ENCODE assay signal across 8 mouse cellular contexts in genomic region chr13:73330844-73331501, GRCm38 (mm10). TPM values are rescaled to one million over a fixed set of nuclear protein-coding genes. Genes with fewer than 3 reads are reported as not detected.
DNase-seq lines count a peak whose midpoint lies in the region; ATAC-seq lines count a peak whose summit lies in the region.

No protein-coding gene starts in this region.

- H3K27ac ChIP-seq in forebrain, embryonic 10.5 days, result peak overlapping the region; percentile 94
- H3K27ac ChIP-seq in heart, embryonic 15.5 days, result peak overlapping the region; percentile 86
- H3K27ac ChIP-seq in liver, embryonic 15.5 days (replicated peaks), result peak overlapping the region; percentile 73
- H3K27ac ChIP-seq in neural tube, embryonic 12.5 days, result no peak overlapping the region

- peak; percentile 81 for DNase-seq in c-Kit-negative CD71-positive TER-119-positive erythroid progenitor cells, embryonic 14.5 days (ENCODE audit: low read depth, low spot score)
- DNase-seq in forebrain, embryonic 10.5 days (ENCODE audit: extremely low spot score, low spot score), result peak; percentile 80
- peak; percentile 91 to 94 for DNase-seq in kidney, postnatal 36 days
- DNase-seq in telencephalon, adult 2 months (ENCODE audit: low read depth, low spot score), result peak; percentile 89

- peaks cover 42% of the 10 kb centered on the region for H3K4me1 ChIP-seq in forebrain, embryonic 10.5 days
- peaks cover 52% of the 10 kb centered on the region for H3K4me1 ChIP-seq in heart, embryonic 15.5 days (replicated peaks)
- peaks cover 52% of the 10 kb centered on the region for H3K4me1 ChIP-seq in liver, embryonic 15.5 days (replicated peaks)
- peaks cover 12% of the 10 kb centered on the region for H3K4me1 ChIP-seq in neural tube, embryonic 12.5 days

- peaks cover 11% of the 10 kb centered on the region for H3K36me3 ChIP-seq in forebrain, embryonic 10.5 days (replicated peaks)
- no peaks in the 10 kb centered on the region; the same call in 1 of the 2 replicates for H3K36me3 ChIP-seq in heart, embryonic 15.5 days
- peaks cover 8% of the 10 kb centered on the region for H3K36me3 ChIP-seq in liver, embryonic 15.5 days (replicated peaks)
- 0 out of 2 replicates have a peak, but pooled peaks cover 5% of the 10 kb centered on the region for H3K36me3 ChIP-seq in neural tube, embryonic 12.5 days

- H3K4me3 ChIP-seq in forebrain, embryonic 10.5 days, result peak overlapping the region; percentile 91
- peak overlapping the region; percentile 79 for H3K4me3 ChIP-seq in heart, embryonic 15.5 days
- H3K4me3 ChIP-seq in liver, embryonic 15.5 days (replicated peaks), result peak overlapping the region; percentile 93
- peak overlapping the region; percentile 78 for H3K4me3 ChIP-seq in neural tube, embryonic 12.5 days

- H3K9me3 ChIP-seq in forebrain, embryonic 10.5 days, result no peaks in the 10 kb centered on the region; the same call in 1 of the 2 replicates
- no peaks in the 10 kb centered on the region for H3K9me3 ChIP-seq in heart, embryonic 15.5 days (replicated peaks)
- no peaks in the 10 kb centered on the region for H3K9me3 ChIP-seq in liver, embryonic 15.5 days (replicated peaks)
- H3K9me3 ChIP-seq in neural tube, embryonic 12.5 days, result no peaks in the 10 kb centered on the region

- ATAC-seq in CD4-positive, CD25-positive, alpha-beta regulatory T cell, adult 4 months, result peak; percentile 72
- ATAC-seq in heart, embryonic 15.5 days (replicated peaks; ENCODE audit: insufficient number of reproducible peaks, insufficient read depth, low FRiP score, low read depth), result peak; percentile 84
- peak; percentile 81 for ATAC-seq in liver, embryonic 15.5 days (ENCODE audit: insufficient read depth)
- peak; percentile 91 for ATAC-seq in neural tube, embryonic 12.5 days (ENCODE audit: low FRiP score, low read depth)

- no peaks in the 10 kb centered on the region for H3K27me3 ChIP-seq in forebrain, embryonic 10.5 days (ENCODE audit: poor library complexity, severe bottlenecking)
- H3K27me3 ChIP-seq in heart, embryonic 15.5 days, result no peaks in the 10 kb centered on the region
- H3K27me3 ChIP-seq in liver, embryonic 15.5 days, result no peaks in the 10 kb centered on the region
- peaks cover 4% of the 10 kb centered on the region; the same call in 1 of the 2 replicates for H3K27me3 ChIP-seq in neural tube, embryonic 12.5 days (replicated peaks)

- WGBS in forebrain, embryonic 10.5 days, result under 1% methylated on average over 42 of the region's 42 CpGs
- under 1% methylated on average over 42 of the region's 42 CpGs for WGBS in heart, embryonic 15.5 days
- under 1% methylated on average over 42 of the region's 42 CpGs for WGBS in liver, embryonic 15.5 days (ENCODE audit: insufficient replicate concordance)
- WGBS in neural tube, embryonic 12.5 days, result under 1% methylated on average over 42 of the region's 42 CpGs

- H3K9ac ChIP-seq in heart, embryonic 15.5 days, result peak overlapping the region; percentile 89
- peak overlapping the region; percentile 90 for H3K9ac ChIP-seq in liver, embryonic 15.5 days
- peak overlapping the region; percentile 83 for H3K9ac ChIP-seq in neural tube, embryonic 12.5 days

- H3K4me2 ChIP-seq in heart, embryonic 15.5 days, result peak overlapping the region; percentile 88
- H3K4me2 ChIP-seq in liver, embryonic 15.5 days, result peak overlapping the region; percentile 97
- H3K4me2 ChIP-seq in neural tube, embryonic 12.5 days (replicated peaks), result peak overlapping the region; percentile 96

RNA-seq across cellular contexts. Expression of gene Ndufs6, which starts 2.6 kb away (rescaled TPM):
- 100 to 1,000 TPM; 141 to 144 TPM for polyA plus RNA-seq in CD4-positive, CD25-positive, alpha-beta regulatory T cell, adult 4 months (2017; shearing (Covaris generic))
- polyA plus RNA-seq in forebrain, embryonic 10.5 days (2016; fragmentation: Nextera tagmentation; extraction: Ambion mirVana), result 383 and 405 TPM in 2 replicates
- polyA plus RNA-seq in heart, embryonic 15.5 days (2015; fragmentation: Nextera tagmentation; extraction: Ambion mirVana), result 637 and 761 TPM in 2 replicates
- polyA plus RNA-seq in liver, embryonic 15.5 days (2015; fragmentation: Nextera tagmentation; extraction: Ambion mirVana), result 223 and 232 TPM in 2 replicates
- polyA plus RNA-seq in neural tube, embryonic 12.5 days (2016; fragmentation: Nextera tagmentation; extraction: Ambion mirVana), result 299 and 311 TPM in 2 replicates

RNA-seq across cellular contexts. Expression of gene Mrpl36, which starts 2.7 kb away (rescaled TPM):
- 100 to 1,000 TPM in 1 of 2 experiments, 10 to 100 TPM in 1; 94.9 to 126 TPM for polyA plus RNA-seq in CD4-positive, CD25-positive, alpha-beta regulatory T cell, adult 4 months (2017; shearing (Covaris generic))
- 143 and 145 TPM in 2 replicates for polyA plus RNA-seq in forebrain, embryonic 10.5 days (2016; fragmentation: Nextera tagmentation; extraction: Ambion mirVana)
- polyA plus RNA-seq in heart, embryonic 15.5 days (2015; fragmentation: Nextera tagmentation; extraction: Ambion mirVana), result 117 and 140 TPM in 2 replicates
- 63.2 and 67.8 TPM in 2 replicates for polyA plus RNA-seq in liver, embryonic 15.5 days (2015; fragmentation: Nextera tagmentation; extraction: Ambion mirVana)
- polyA plus RNA-seq in neural tube, embryonic 12.5 days (2016; fragmentation: Nextera tagmentation; extraction: Ambion mirVana), result 93.4 and 104 TPM in 2 replicates
